Mouse (Mus musculus): Measurements from ENCODE around the gene Trub1.
A peak's percentile ranks its signal among the peaks of the same experiment; 100 is the strongest.

The Trub1 gene

DNA sequence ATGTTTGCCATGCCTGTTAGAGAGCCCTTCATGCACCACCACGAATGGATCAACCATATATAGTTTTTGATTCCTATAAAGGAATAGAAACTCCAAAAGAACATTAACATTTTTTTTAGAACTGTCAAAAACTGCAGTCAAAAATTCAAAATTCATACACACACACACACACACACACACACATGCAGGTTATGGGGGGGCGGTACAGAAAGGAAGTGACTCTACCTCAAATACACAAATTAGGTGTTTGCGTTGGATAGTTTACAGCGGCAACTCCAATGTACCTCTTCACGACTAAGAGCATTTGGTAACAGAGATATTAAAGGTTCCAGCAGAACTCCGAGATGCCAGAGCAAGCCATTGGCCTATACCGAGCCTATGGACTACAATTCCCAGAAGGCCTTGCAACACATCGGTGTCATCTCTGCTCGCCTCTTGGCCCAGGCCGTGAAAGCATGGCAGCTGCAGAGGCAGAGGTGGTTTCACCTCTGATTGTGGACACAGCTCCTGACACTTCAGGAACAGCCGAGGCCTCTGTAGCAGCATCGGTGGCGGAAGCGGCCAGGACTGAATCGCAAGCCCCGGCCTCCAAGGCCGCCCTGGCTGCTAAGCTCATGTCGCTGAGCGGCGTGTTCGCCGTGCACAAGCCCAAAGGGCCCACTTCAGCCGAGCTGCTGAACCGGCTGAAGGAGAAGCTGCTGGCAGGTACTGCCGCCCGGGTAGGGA lies at the start of gene Trub1:
Gene Trub1, plus strand, starts transcription at position 421 of the 726 bp plus-strand sequence.
- peak; percentile 76 for DNase-seq (ENCODE audit: low read depth, low spot score)

DNA sequence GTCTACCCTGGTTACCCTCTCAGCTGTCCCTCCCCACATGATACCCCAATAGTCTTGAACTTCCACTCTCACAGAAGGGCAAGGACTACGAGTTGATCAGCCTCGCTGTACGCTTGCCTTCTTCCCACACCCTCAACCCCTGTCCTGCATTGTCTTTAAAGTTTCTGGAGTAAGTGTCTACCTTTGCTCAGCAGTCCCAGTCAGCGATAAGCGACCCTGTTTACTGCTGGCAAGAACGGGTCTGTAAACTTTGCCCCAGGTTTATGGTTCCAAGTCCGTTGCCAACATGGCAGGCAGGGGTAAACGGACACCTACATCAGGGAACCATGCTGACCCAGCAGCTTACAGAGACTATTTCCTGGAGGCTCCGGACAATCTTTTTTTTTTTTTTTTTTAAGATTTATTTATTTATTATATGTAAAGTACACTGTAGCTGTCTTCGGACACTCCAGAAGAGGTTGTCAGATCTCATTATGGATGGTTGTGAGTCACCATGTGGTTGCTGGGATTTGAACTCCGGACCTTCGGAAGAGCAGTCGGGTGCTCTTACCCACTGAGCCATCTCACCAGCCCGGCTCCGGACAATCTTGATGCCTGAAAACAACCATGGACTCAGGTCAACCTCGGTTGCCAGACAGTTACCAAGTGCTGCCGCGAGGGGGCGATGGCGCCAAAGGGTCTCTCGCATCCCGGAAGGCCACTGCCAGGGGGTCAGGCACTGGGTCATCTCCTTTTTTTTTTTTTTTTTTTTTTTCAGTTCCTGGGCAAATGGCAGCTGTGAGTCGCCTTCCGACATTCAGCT lies 48.8 kb upstream of the Trub1 start:
- DNase-seq (ENCODE audit: low read depth, low spot score): peak; percentile 34

GRCm38 (mm10) chr19:57404502-57404848 lies 48.2 kb upstream of the Trub1 start:
- DNase-seq (ENCODE audit: low read depth, low spot score): no peak

GRCm38 (mm10) chr19:57407947-57408346 lies 44.8 kb upstream of the Trub1 start:
- no peak for DNase-seq (ENCODE audit: low read depth, low spot score)

DNA sequence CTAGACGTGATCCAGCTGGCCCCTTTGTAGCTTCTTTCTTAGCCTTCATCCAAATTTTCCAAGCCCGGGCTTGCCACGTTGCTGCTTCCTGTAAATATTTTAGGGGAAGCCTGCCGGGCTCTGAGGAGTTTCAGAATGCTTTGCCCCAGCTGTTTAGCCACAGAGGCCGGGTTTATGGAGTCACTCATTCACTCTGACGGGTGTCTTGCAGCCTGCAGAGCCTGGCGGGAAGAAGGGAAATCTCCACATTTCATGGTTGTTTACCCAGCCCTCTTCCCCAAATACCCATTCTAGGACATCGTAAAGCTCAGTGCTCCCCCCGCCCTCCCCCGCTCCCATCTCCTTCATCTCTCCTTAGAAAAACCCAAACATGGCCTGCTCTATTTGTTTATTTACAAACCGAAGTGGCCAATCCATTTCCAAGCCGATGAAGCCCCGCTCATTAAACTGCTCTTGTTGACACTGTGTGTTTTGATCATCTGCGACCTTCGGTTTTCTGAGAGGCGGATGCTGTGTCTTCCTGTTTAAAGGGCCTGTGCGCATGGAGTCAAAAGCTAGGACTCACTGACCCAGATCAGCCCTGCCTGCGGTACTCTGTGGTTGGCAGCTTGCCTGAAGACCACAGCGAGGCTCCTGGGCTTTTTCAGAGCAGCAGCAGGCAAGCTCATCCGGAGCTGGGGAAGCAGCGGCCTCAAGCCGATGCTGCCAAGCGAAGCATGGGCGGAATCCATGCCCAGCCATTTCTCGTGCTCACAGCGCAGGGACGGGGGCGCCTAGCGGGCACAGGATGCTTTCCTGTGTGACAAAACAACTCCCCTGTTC lies 41.1 kb upstream of the Trub1 start:
- DNase-seq (ENCODE audit: low read depth, low spot score): peak; percentile 52

DNA sequence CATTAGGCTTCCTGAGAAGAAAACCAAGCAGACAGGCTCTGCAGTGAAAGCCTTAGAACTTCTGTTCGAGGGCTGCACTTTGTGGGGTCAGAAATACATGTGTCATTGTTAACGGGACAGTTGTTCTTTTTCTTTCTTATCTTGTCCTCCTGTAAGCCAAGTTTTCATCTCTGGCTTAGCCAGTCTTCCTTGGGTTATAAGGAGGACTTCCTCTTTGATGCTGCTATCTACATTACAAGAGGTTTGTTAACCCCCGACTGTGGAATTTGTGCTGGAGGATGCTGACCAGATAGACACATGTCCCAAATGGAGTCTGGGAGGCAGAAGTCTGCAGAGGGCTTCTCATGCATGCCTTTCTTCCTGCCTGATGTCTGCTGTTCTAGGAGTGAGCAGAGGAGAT lies 39.5 kb upstream of the Trub1 start:
- no peak for DNase-seq (ENCODE audit: low read depth, low spot score)

DNA sequence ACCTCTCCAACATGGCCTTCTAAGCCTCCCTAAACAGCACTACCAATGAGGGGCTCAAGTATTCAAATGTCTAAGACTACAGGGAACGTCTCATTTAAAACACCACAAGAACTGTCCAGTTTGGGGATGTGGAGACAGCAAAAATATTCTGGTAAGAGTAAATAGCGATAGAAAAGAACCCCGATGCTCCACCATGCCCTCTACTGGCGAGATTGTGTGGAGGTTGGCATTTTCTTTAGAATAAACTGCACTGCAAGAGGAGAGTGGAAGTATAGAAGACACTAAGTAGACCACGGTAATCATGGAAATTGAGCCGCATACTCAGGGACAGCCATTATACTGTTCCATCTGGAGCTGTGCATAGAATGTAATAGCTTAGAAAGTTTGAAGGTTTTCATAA lies 38.8 kb upstream of the Trub1 start:
- no peak for DNase-seq (ENCODE audit: low read depth, low spot score)

DNA sequence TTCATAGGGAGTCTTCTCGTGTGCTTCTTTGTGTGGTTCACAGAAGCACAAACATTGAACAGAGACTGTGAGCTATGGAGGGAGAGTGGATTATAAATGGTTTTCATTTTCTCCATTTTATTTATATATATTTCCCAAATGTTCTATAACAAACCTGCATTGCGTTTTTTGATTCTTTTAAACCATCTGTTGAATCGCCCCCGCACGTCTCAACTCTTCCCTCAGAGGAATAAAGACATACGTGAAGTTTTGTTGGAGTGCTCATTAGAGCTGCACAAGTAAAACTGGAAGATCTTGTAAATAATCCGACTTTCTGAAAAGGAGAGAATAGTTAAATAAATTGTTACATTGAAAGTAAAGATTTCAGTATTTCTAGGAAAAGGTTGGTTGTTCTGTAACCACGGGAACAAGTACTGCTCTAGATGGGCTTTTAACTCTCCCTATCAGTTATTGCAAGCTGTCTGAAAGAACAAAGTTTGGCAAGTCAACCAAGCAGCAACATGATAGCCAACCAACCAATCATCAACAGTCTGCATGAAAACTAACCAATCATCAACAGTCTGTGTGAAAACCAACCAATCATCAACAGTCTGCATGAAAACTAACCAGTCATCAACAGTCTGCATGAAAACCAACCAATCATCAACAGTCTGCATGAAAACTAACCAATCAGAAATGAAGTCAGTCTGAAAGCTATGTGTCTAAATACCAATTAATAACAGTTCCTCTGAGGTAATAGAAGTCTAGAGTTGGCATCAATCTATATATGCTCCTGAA lies 37.5 kb upstream of the Trub1 start:
- no peak for DNase-seq (ENCODE audit: low read depth, low spot score)

DNA sequence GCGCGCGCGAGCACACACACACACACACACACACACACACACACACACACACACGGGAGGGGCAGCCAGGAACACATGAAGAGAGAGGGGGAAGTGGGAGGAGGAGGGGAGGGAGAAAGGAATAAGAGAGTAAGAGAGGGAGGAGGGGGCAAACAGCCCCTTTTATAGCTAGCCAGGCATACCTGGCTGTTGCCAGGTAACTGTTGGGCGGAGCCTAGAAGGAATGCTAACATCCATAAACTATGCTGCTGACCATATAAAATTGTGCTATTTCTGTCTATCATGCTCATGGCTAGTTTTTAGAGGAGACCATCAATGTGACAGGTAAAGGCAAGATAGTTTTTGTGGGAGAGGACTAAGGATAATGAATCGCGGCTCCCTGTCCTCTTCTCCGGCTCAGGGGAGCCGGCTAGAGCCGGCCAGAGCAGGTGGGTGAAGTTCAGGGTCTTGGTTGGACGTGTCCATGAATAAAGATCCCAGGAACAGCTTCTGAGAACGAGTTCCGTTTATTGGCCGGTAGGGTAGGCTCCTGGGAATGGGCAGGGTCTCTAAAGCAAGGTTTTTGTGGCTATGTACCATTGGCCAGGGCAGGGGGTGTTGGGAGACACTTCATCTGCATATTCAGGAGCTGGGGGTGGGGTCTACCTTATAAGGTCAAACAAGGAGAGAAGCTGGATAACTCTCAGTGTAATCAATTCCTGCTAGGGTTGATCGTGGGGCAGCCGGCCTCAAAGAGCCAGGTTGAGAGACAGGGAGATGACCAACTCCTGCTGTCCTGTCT lies 34.7 kb upstream of the Trub1 start:
- no peak for DNase-seq (ENCODE audit: low read depth, low spot score)

DNA sequence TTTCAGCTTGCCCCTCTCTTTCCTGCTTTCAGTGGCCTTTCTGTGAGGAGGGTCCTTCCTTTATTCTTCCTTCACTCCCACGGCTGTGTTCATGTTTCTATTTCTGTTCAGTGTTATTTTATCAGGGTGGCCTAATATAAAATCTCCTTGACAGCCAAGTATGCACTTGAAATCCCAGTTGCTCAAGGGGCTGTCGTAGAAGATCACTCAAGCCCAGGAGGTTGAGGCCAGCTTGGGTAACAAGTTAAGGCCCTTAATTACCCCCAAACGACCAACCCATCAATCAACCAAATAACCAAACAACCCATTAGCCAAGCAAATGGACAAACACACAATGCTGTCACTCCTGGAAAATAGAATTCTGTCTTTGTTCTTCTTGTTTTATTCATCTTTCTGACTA lies 29.3 kb upstream of the Trub1 start:
- no peak for DNase-seq (ENCODE audit: low read depth, low spot score)

DNA sequence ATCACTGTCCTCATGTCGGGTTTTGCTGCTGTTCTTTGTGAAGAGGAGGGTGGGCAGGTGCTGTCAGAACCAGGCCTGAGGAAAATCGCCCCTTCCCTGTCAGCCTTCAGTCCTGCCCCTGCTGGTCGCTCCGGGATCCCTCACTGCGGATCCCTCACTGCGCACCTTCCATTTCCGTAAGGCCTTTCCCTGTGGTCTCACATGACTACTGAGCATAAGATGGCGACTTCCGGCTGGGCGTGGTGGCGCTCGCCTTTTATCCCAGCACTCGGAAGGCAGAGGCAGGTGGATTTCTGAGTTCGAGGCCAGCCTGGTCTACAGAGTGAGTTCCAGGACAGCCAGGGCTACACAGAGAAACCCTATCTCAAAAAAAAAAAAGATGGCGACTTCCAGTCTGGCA lies 27.4 kb upstream of the Trub1 start:
- DNase-seq (ENCODE audit: low read depth, low spot score): no peak

DNA sequence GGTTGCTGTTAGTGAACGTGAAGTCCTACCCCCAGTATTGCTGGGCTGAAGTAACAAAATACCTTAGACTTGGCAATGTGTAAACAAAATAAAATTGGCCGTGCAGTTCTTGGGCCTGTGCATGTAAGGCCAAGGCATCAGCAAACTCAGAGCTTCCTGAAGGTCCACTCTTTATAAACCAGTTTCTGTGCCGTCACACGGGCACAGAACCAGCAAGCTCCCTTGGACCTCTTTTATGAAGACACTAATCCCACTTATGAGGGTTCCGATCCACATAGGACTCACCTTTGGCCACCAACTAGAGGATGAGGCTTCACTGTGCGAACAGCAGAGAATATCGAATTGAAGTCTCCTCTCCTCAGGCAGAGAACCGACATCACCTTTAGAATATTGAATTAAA lies 25.9 kb upstream of the Trub1 start:
- DNase-seq (ENCODE audit: low read depth, low spot score): no peak

DNA sequence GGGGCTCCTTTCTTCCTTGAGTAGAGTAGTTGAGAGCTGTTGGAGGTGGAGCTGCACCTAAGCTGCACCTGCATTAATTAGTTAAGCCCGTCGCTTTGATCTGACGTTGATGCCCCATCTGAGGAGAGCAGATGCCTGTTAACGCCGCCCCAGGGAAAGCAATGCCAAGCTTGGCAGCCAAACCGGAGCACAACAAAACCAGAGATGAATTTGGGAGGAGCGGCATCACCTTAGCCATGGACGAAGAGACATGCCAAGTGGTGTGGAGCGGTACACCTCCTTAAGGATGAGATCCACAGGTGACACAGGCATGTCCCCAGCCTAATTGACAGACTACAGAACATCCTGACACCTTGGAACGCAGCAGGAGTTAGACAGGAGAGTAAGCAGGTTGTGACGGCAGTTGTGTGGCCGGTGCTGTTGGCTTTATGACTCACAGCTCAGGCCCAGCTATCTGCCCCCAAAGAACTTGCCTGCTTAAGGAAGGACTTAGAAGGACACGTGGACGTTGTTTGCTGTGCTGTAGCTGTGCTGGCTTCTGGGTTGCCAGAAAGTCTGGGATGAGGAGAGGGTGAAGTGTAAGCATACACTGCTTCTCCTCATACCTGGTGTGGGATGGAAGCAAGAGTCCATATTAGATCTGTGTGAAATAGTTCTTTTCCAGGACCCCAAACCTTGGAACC lies 24.8 kb upstream of the Trub1 start:
- DNase-seq (ENCODE audit: low read depth, low spot score): no peak

DNA sequence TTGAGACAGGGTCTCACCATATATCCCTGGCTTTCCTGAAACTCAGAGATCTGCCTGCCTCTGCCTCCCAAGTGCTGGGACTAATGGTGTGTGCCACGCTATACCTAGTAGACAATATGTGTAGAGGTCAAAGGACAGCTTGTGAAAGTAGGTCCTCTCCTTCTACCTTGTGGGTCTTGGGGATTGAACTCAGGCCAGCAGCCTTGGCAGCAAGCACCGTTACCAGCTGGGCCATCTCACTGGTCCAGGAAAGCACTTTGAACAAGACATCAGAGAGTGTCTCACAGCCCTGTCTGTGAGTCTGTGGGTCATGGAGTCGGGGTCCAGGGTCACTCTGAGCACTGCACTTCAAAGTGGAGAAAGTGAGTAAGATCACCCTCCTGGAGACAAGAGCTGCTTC lies 24.1 kb upstream of the Trub1 start:
- no peak for DNase-seq (ENCODE audit: low read depth, low spot score)

DNA sequence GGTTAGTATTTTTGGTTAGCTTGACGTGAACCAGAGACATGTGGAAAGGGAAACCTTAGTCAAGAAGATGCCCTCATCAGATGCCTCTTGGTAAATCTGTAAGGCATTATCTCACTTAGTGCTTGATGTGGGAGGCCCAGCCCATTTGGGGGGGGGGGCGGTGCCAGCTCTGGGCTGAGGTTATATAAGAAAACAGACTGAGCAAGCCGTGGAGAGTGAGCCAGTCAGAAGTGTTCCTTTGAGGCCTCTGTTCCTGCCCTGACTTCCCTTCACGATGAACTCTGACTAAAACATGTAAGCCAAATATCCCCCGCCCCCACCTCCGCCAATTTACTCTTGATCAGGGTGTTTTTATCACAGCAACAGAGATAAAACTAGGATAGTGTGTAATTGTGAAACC lies 22.8 kb upstream of the Trub1 start:
- no peak for DNase-seq (ENCODE audit: low read depth, low spot score)

DNA sequence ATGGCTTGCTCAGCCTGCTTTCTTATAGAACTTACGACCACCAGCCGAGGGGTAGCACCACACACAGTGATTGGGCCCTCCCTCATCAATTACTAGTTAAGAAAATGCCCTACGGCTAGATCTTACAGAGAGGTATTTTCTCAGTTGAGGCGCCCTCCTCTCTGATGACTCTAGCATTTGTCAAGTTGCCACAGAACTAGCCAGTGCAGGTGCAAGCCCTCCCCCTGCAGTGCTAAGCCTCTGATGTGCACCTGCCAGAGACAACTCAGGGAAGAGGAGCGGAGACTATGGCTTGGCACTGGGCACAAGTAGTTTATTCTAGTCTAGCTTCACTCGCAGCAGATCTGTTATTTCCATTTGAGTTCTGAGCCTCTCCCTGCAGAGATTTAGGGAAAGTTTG lies 21.2 kb upstream of the Trub1 start:
- no peak for DNase-seq (ENCODE audit: low read depth, low spot score)

GRCm38 (mm10) chr19:57434024-57434423 lies 18.7 kb upstream of the Trub1 start:
- DNase-seq (ENCODE audit: low read depth, low spot score): no peak

- no peak for DNase-seq (ENCODE audit: low read depth, low spot score)
Measured at GRCm38 (mm10) chr19:57436586-57437021, 16.1 kb upstream of the Trub1 start.

- no peak for DNase-seq (ENCODE audit: low read depth, low spot score)
Measured at GRCm38 (mm10) chr19:57437042-57437441, 15.7 kb upstream of the Trub1 start.

- no peak for DNase-seq (ENCODE audit: low read depth, low spot score)
Measured at GRCm38 (mm10) chr19:57439296-57439695, 13.4 kb upstream of the Trub1 start.

Measured in retina, adult 2 months (tissue).